Mouse (Mus musculus): ENCODE data around the gene Actg2. TPM values are rescaled to one million over a fixed set of nuclear protein-coding genes. Genes with fewer than 3 reads are reported as not detected.

Gene Actg2
- total RNA-seq, 1 experiment = 6.6 TPM

DNA sequence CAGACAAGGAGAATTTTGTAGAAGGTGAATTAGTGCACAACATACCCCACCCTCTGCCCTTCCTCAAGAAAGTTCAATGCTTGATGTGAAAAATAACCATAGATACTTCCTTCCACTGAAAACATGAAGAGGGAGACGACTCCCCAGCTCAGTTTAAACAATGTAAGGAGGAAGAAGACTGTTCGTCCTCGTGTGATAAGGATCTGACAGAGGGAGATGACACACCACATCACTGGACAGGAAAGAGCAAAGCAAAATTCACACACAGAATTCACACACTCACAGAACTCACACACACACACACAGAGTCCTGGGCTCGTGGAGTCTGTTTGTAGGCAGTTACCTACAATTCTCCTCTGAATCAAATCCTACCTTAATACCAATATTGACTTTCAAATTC, 45.4 kb downstream of the Actg2 start:
- Histone ChIP-seq H3K4me1 (ENCODE audit: control insufficient read depth in 2 of 2, insufficient read depth in 2 of 2, low read length in 2 of 2, poor library complexity in 1 of 2) (no peaks in the 10 kb centered on the region), H3K9ac (ENCODE audit: insufficient read depth, low read depth, low read length, poor library complexity, severe bottlenecking) (no peak overlapping the region), H3K4me3 (ENCODE audit: insufficient read depth in 1 of 2, low read depth in 1 of 2, low read length in 2 of 2, poor library complexity in 1 of 2, severe bottlenecking in 1 of 2) (no peak overlapping the region), H3K36me3 (ENCODE audit: control insufficient read depth, insufficient read depth, low read length, poor library complexity, severe bottlenecking) (peaks cover 4% of the 10 kb centered on the region; the same call in 1 of the 2 replicates), H3K27ac (ENCODE audit: insufficient read depth, low read depth, low read length, poor library complexity, severe bottlenecking) (no peak overlapping the region), H3K9me3 (ENCODE audit: control insufficient read depth, insufficient read depth, low read depth, low read length) (no peaks in the 10 kb centered on the region)
- DNase-seq (ENCODE audit: low read depth, low spot score) = no peak
- in situ Hi-C loops (cut with MboI; ENCODE audit: low sequenced_read_pairs in 2 of 2, unreplicated experiment in 2 of 2) = loop anchor here in 1 of 2 experiments (10.0 kb wide), 1 partner anchor 136 kb away; no protein-coding TSS in a partner anchor
- TF ChIP-seq MAFK (IDR thresholded peaks at IDR 0.05; ENCODE audit: insufficient read depth, low read depth, low read length) = no peak
- no peak for TF ChIP-seq HCFC1 (IDR thresholded peaks at IDR 0.05; ENCODE audit: borderline replicate concordance, insufficient read depth, low read length)
- TF ChIP-seq ZC3H11A (IDR thresholded peaks at IDR 0.05; ENCODE audit: borderline replicate concordance, low read depth, low read length) = no peak
- TF ChIP-seq ZNF384 (IDR thresholded peaks at IDR 0.05; ENCODE audit: low read depth, low read length) = no peak
- no peak for TF ChIP-seq CHD2 (IDR thresholded peaks at IDR 0.05; ENCODE audit: low read depth, low read length)

DNA sequence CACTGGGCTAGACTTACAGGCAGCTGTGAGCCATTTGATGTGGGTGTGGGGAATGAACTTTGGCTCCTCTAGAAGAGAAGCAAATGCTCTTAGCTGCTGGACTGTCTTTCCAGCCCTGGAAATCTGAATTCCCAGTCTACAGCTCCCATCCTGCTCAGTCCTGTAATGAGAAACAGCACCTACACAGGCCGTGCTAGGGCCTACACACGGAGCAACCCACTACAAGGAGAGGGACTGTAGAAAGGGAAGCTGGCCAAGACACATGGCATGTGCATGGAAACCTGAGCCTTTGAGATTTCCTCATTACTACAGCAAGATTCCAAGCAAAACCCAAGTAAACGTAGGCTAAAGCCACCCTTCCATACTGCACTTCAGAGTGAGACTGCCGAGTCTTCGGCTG, 47.9 kb downstream of the Actg2 start:
- DNase-seq (ENCODE audit: low read depth, low spot score) = no peak
- Histone ChIP-seq H3K9me3 (ENCODE audit: control insufficient read depth, insufficient read depth, low read depth, low read length) (no peaks in the 10 kb centered on the region), H3K9ac (ENCODE audit: insufficient read depth, low read depth, low read length, poor library complexity, severe bottlenecking) (no peak overlapping the region), H3K4me1 (ENCODE audit: control insufficient read depth in 2 of 2, insufficient read depth in 2 of 2, low read length in 2 of 2, poor library complexity in 1 of 2) (no peaks in the 10 kb centered on the region), H3K27ac (ENCODE audit: insufficient read depth, low read depth, low read length, poor library complexity, severe bottlenecking) (no peak overlapping the region), H3K36me3 (ENCODE audit: control insufficient read depth, insufficient read depth, low read length, poor library complexity, severe bottlenecking) (peaks cover 4% of the 10 kb centered on the region; the same call in 1 of the 2 replicates), H3K4me3 (ENCODE audit: insufficient read depth in 1 of 2, low read depth in 1 of 2, low read length in 2 of 2, poor library complexity in 1 of 2, severe bottlenecking in 1 of 2) (no peak overlapping the region)
- in situ Hi-C loops (cut with MboI; ENCODE audit: low sequenced_read_pairs in 2 of 2, unreplicated experiment in 2 of 2) = no loop called here
- TF ChIP-seq HCFC1 (IDR thresholded peaks at IDR 0.05; ENCODE audit: borderline replicate concordance, insufficient read depth, low read length) = no peak

DNA sequence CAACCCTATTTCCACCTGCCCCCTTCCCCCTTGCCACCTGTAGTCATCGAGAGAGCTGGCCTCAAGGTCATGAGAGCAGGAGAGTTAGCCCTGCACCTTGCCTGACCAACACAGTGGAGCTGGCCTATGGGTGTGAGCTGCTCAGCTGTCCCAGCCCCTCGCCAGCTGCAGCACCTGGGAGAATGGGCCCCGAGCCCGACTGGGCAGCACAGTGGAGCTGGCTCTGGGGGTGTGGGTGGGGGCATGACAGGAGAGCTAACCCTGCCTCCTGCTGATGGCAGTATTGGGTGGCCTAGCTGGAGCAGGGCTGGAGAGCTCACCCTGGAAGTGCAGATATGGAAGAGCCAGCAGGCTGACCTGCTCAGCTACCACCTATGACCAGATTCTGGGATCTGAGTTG, 48.8 kb downstream of the Actg2 start:
- H3K4me3 ChIP-seq (ENCODE audit: insufficient read depth in 1 of 2, low read depth in 1 of 2, low read length in 2 of 2, poor library complexity in 1 of 2, severe bottlenecking in 1 of 2) = no peak overlapping the region
- no peak for DNase-seq (ENCODE audit: low read depth, low spot score)
- TF ChIP-seq CHD2 (IDR thresholded peaks at IDR 0.05; ENCODE audit: low read depth, low read length) = no peak
- in situ Hi-C loops (cut with MboI; ENCODE audit: low sequenced_read_pairs in 2 of 2, unreplicated experiment in 2 of 2) = no loop called here
- H3K27ac ChIP-seq (ENCODE audit: insufficient read depth, low read depth, low read length, poor library complexity, severe bottlenecking) = no peak overlapping the region
- peaks cover 4% of the 10 kb centered on the region; the same call in 1 of the 2 replicates for H3K36me3 ChIP-seq (ENCODE audit: control insufficient read depth, insufficient read depth, low read length, poor library complexity, severe bottlenecking)
- H3K9me3 ChIP-seq (ENCODE audit: control insufficient read depth, insufficient read depth, low read depth, low read length) = no peaks in the 10 kb centered on the region
- no peak overlapping the region for H3K9ac ChIP-seq (ENCODE audit: insufficient read depth, low read depth, low read length, poor library complexity, severe bottlenecking)
- no peaks in the 10 kb centered on the region for H3K4me1 ChIP-seq (ENCODE audit: control insufficient read depth in 2 of 2, insufficient read depth in 2 of 2, low read length in 2 of 2, poor library complexity in 1 of 2)

DNA sequence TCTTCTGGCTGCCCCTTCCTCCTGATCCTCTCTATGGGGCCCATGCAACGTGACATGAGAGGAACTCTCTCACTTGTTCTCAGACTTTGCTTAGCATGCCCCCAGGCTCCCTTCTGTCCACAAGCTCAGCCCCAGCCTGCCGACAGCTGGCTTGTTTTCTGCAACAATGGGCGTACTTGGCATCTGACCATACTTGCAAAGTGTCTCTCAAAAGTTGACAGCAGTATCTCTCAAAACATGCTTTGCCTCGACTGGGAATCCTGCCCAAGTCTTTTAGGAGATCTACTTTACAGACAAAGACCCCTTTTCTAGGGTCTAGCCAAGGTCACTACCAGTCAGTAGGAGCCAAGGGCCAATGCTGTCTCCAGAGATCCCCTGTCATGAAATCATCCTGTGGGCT, 50.2 kb downstream of the Actg2 start:
- in situ Hi-C loops (cut with MboI; ENCODE audit: low sequenced_read_pairs in 2 of 2, unreplicated experiment in 2 of 2) = no loop called here
- TF ChIP-seq CHD2 (IDR thresholded peaks at IDR 0.05; ENCODE audit: low read depth, low read length) (no peak), ZC3H11A (IDR thresholded peaks at IDR 0.05; ENCODE audit: borderline replicate concordance, low read depth, low read length) (no peak), ZNF384 (IDR thresholded peaks at IDR 0.05; ENCODE audit: low read depth, low read length) (no peak)

DNA sequence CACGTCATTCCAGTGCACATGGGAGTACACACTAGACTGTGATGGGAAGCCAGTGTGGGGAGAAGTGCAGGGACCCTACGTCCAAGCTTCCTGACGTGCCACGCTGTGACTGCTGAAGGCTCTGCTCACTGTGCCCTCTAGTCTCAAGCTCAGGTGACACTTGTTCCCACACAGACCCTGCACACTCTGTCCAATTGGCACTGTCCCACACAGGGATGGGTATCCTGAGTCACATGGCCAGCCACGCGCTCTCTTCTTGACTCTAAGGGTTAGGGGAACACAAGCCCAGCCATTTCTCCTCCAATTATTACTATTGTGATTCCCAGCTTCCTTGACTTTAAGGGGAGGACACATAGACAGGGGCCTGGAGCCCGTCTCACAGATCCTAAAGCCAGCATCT, 52.3 kb downstream of the Actg2 start:
- in situ Hi-C loops (cut with MboI; ENCODE audit: low sequenced_read_pairs in 2 of 2, unreplicated experiment in 2 of 2) = no loop called here
- Histone ChIP-seq H3K9ac (ENCODE audit: insufficient read depth, low read depth, low read length, poor library complexity, severe bottlenecking) (no peak overlapping the region), H3K36me3 (ENCODE audit: control insufficient read depth, insufficient read depth, low read length, poor library complexity, severe bottlenecking) (peaks cover 2% of the 10 kb centered on the region), H3K9me3 (ENCODE audit: control insufficient read depth, insufficient read depth, low read depth, low read length) (no peaks in the 10 kb centered on the region), H3K27ac (ENCODE audit: insufficient read depth, low read depth, low read length, poor library complexity, severe bottlenecking) (no peak overlapping the region), H3K4me3 (ENCODE audit: insufficient read depth in 1 of 2, low read depth in 1 of 2, low read length in 2 of 2, poor library complexity in 1 of 2, severe bottlenecking in 1 of 2) (no peak overlapping the region), H3K4me1 (ENCODE audit: control insufficient read depth in 2 of 2, insufficient read depth in 2 of 2, low read length in 2 of 2, poor library complexity in 1 of 2) (no peaks in the 10 kb centered on the region)
- TF ChIP-seq HCFC1 (IDR thresholded peaks at IDR 0.05; ENCODE audit: borderline replicate concordance, insufficient read depth, low read length) (no peak), ZC3H11A (IDR thresholded peaks at IDR 0.05; ENCODE audit: borderline replicate concordance, low read depth, low read length) (no peak), CHD2 (IDR thresholded peaks at IDR 0.05; ENCODE audit: low read depth, low read length) (no peak), ZNF384 (IDR thresholded peaks at IDR 0.05; ENCODE audit: low read depth, low read length) (no peak), MAFK (IDR thresholded peaks at IDR 0.05; ENCODE audit: insufficient read depth, low read depth, low read length) (no peak)
- DNase-seq (ENCODE audit: low read depth, low spot score) = no peak

More for the DNA sequence above, 50.2 kb downstream of the Actg2 start:
- no peak overlapping the region for H3K9ac ChIP-seq (ENCODE audit: insufficient read depth, low read depth, low read length, poor library complexity, severe bottlenecking)
- H3K4me1 ChIP-seq (ENCODE audit: control insufficient read depth in 2 of 2, insufficient read depth in 2 of 2, low read length in 2 of 2, poor library complexity in 1 of 2) = no peaks in the 10 kb centered on the region
- H3K27ac ChIP-seq (ENCODE audit: insufficient read depth, low read depth, low read length, poor library complexity, severe bottlenecking) = no peak overlapping the region
- peaks cover 4% of the 10 kb centered on the region for H3K36me3 ChIP-seq (ENCODE audit: control insufficient read depth, insufficient read depth, low read length, poor library complexity, severe bottlenecking)
- H3K4me3 ChIP-seq (ENCODE audit: insufficient read depth in 1 of 2, low read depth in 1 of 2, low read length in 2 of 2, poor library complexity in 1 of 2, severe bottlenecking in 1 of 2) = no peak overlapping the region
- H3K9me3 ChIP-seq (ENCODE audit: control insufficient read depth, insufficient read depth, low read depth, low read length) = no peaks in the 10 kb centered on the region
- DNase-seq (ENCODE audit: low read depth, low spot score) = no peak

Data from ES-E14 (cell line).